Mouse (Mus musculus): ENCODE results near the gene Syf2.

GRCm38 (mm10) chr4:134919733-134920540 is 10.8 kb upstream of the Syf2 start:
- TF ChIP-seq CTCF (IDR thresholded peaks at IDR 0.05; ENCODE audit: low read depth) (no peak), EP300 (IDR thresholded peaks at IDR 0.05; ENCODE audit: low read depth) (peak; percentile 62; the same call in 1 of the 2 replicates)

Measured in liver, postnatal 0 days (tissue).